Mouse (Mus musculus) gastrocnemius, adult 8-10 months (tissue): ENCODE results near the gene Actn4. TPM values are rescaled to one million over a fixed set of nuclear protein-coding genes. Genes with fewer than 3 reads are reported as not detected.
"Not testable (repeated sequence)": the region's sequence is repeated elsewhere in the genome, so short reads cannot be mapped to it uniquely, and the experiment has no call there.

Experiments
- DNase-seq, 2 experiments: peaks; one replicate each; pipeline ENCODE4 v3.0.0; 2022; ENCODE audit warnings: low spot score in 2 of 2
- total RNA-seq, 4 experiments: library from RNA; stranded (reverse); gene quantifications; 2 replicates each; pipeline ENCODE4 v1.2.4; 2022

The Actn4 gene
- total RNA-seq, 4 experiments from 2014 or later: 21.3 to 36.9 (median 28.2) TPM

GRCm38 (mm10) chr7:28888701-28889161 lies 73.4 kb downstream of the Actn4 start:
- no peak for DNase-seq

- DNase-seq: no peak
Measured at GRCm38 (mm10) chr7:28886486-28886885, 75.7 kb downstream of the Actn4 start.

GRCm38 (mm10) chr7:28883704-28884103 lies 78.4 kb downstream of the Actn4 start:
- DNase-seq: not testable (repeated sequence)

GRCm38 (mm10) chr7:28883039-28883438 lies 79.1 kb downstream of the Actn4 start:
- DNase-seq: no peak

- DNase-seq: no peak
Measured at GRCm38 (mm10) chr7:28881199-28881598, 80.9 kb downstream of the Actn4 start, which contains the start of gene Capn12. TSS of gene Capn12 (plus strand) at chr7:28881422.

GRCm38 (mm10) chr7:28880554-28880953 lies 81.6 kb downstream of the Actn4 start:
- DNase-seq: no peak

- DNase-seq: no peak
Measured at GRCm38 (mm10) chr7:28879606-28880005, 82.5 kb downstream of the Actn4 start.

GRCm38 (mm10) chr7:28877856-28878255 lies 84.3 kb downstream of the Actn4 start:
- DNase-seq: no peak

GRCm38 (mm10) chr7:28877155-28877554 lies 85.0 kb downstream of the Actn4 start:
- DNase-seq: no peak

- DNase-seq: no peak
Measured at GRCm38 (mm10) chr7:28876099-28876498, 86.0 kb downstream of the Actn4 start.

GRCm38 (mm10) chr7:28874565-28874964 lies 87.6 kb downstream of the Actn4 start:
- no peak for DNase-seq

GRCm38 (mm10) chr7:28870901-28871664 lies 91.1 kb downstream of the Actn4 start:
- DNase-seq: no peak

- peak; percentile 60 to 62 for DNase-seq
Measured at GRCm38 (mm10) chr7:28867508-28868340, 94.4 kb downstream of the Actn4 start.

- DNase-seq: no peak
Measured at GRCm38 (mm10) chr7:28866769-28867507, 95.2 kb downstream of the Actn4 start.

GRCm38 (mm10) chr7:28865481-28866300 lies 96.4 kb downstream of the Actn4 start:
- peak; percentile 60 to 64 for DNase-seq

- DNase-seq: no peak
Measured at GRCm38 (mm10) chr7:28864288-28864750, 97.8 kb downstream of the Actn4 start.

- no peak for DNase-seq
Measured at GRCm38 (mm10) chr7:28863540-28863939, 98.6 kb downstream of the Actn4 start, which contains the start of gene Lgals7. TSS of gene Lgals7 (plus strand) at chr7:28863853.

GRCm38 (mm10) chr7:28862817-28863499 lies 99.2 kb downstream of the Actn4 start:
- DNase-seq: no peak

- DNase-seq: no peak
Measured at GRCm38 (mm10) chr7:28860898-28861297, 101.2 kb downstream of the Actn4 start.

- DNase-seq: no peak
Measured at GRCm38 (mm10) chr7:28859953-28860352, 102.2 kb downstream of the Actn4 start.
